Mouse (Mus musculus) cerebellum, adult 2 months (tissue): ENCODE measurements around the gene Rbmx. TPM values are rescaled to one million over a fixed set of nuclear protein-coding genes. Genes with fewer than 3 reads are reported as not detected.

Source experiments
- DNase-seq, 2 experiments: peaks; one replicate each; pipeline ENCODE4 v3.0.0; 2021
- H3K27ac ChIP-seq: fragments of 200-500 bp; 2 replicates; pipeline ENCODE4 v1.5.1; 2012; ENCODE audit warnings: low read length, control low read depth, inconsistent platforms; ENCODE audit not compliant: insufficient read depth
- H3K27me3 ChIP-seq: fragments of 200-500 bp; 2 replicates; pipeline ENCODE4 v1.6.1; 2012; ENCODE audit warnings: inconsistent platforms, mild to moderate bottlenecking, low read length, moderate library complexity; ENCODE audit not compliant: control insufficient read depth, insufficient read depth
- H3K4me1 ChIP-seq: fragments of 200-500 bp; 2 replicates; pipeline ENCODE4 v1.6.1; 2011; ENCODE audit warnings: low read length; ENCODE audit not compliant: control insufficient read depth, insufficient read depth
- H3K4me3 ChIP-seq: fragments of 200-500 bp; replicated peaks from 2 replicates; pipeline ENCODE3; 2011; ENCODE audit warnings: mild to moderate bottlenecking, low read depth, low read length, control low read depth; ENCODE audit not compliant: insufficient read depth
- CTCF ChIP-seq: fragments of 200-500 bp; IDR thresholded peaks from 2 replicates; pipeline ENCODE4 v1.5.1; 2011; ENCODE audit warnings: low read depth, mild to moderate bottlenecking, control low read depth, low read length, moderate library complexity, borderline replicate concordance; ENCODE audit not compliant: insufficient read depth
- POLR2A ChIP-seq: fragments of 200-500 bp; IDR thresholded peaks from 2 replicates; pipeline ENCODE4 v1.6.1; 2011; ENCODE audit warnings: low read length, control low read depth, borderline replicate concordance; ENCODE audit not compliant: insufficient read depth
- WGBS: fragments of 180-500 bp; shearing (Covaris S2); methylation state at CpG from one replicate; pipeline ENCODE4 v1.1.7; 2018; 5-methylcytosine and 5-hydroxymethylcytosine counted together
- polyA plus RNA-seq: library from polyadenylated mRNA; depleted of rRNA; stranded (reverse); fragments of >200 nt; gene quantifications from 2 replicates; pipeline ENCODE4 v1.2.3, GENCODE M21; 2012; rRNA removed

Gene Rbmx
- polyA plus RNA-seq, 1 experiment: 67.9 TPM

DNA sequence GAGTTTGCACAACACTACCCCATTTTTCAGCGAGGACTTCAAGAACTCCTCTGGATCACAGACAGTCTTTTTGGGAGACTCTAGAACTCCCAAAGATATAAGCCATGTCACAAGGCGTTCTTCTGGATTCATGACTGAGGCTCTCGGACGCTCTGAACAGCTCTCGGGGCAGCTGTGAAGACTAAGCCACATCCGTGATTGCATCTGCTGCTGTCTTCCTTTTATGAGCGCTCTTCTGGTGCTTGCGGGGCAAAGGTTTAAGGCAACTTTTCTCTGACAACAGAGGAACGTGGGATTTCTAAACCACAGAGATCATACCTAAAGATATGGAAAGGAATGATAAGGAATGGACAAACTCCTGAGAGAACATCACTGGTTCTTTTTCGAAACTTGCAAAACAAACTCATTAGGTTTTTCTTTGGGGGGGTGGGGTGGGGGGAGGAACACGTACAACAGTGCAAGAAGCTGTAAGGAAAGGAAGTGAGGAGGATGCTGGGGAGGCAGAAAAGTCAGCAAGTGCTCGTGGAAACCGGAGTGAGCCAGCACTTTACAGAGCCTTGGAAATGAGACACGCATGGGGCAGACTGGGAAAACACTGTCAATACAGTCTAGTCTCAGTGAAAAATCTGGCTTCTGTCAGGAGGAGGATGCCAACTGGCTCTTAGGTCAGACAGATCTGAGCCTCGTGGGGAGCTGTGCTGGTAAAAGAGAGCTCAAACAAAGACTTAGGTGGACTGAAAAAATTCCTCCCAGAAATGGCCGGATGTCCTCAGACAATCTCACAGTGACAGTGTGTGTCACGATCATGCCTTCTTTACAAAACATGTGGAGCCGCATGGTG is 54.2 kb downstream of the Rbmx start, which contains the start of gene Arhgef6:
Gene Arhgef6, minus strand, starts transcription at position 359 of the 841 bp plus-strand sequence.
- DNase-seq: peak in 1 of 2 experiments; percentile 1
- H3K27ac ChIP-seq: no peak within 1 kb of the TSS
- H3K27me3 ChIP-seq: no peaks in the 10 kb centered on the region
- H3K4me1 ChIP-seq: no peaks in the 10 kb centered on the region
- no peak for TF ChIP-seq CTCF
- no peak for TF ChIP-seq POLR2A
- no peak within 1 kb of the TSS for H3K4me3 ChIP-seq
- 27% methylated on average over 18 of the region's 18 CpGs for WGBS

DNA sequence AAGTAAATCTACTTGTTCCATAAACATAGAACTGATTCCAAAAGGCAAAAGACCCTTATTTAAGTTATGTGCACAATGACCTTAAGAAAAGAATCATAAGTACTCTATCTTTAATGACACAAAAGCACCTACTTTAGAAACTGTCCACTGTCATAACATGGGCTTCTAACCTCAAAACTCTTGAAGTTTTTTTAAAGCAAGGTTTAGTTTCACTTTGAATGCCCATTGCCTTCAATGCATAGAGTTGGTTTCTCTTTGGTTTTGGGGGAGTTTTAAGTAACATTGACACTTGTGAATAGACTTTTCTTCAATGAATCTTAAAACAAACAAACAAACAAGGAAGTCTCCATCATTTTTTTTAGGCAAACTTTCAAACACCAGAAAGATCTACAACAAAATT is 55.3 kb downstream of the Rbmx start:
- no peak overlapping the region for H3K27ac ChIP-seq
- TF ChIP-seq POLR2A: no peak
- TF ChIP-seq CTCF: no peak
- H3K27me3 ChIP-seq: no peaks in the 10 kb centered on the region
- H3K4me1 ChIP-seq: no peaks in the 10 kb centered on the region
- DNase-seq: no peak
- H3K4me3 ChIP-seq: no peak overlapping the region

DNA sequence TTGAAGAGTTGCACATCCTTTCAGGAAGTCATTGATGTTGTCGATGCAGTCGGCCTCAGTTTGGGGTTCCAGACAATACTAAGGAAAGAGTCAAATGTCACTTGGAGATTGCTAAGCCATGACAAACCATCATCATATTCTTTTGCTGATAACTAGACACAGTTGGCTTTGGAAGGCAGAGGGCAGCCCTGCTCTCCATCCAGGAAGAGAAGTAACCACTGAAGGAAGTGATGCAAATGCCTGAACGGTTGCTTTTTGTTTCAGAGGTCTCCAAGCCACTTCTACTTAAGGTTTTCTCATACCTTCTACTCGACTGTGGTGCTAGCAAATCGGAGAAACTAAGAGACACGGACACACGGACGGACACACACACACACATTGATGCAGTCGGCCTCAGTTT is 55.9 kb downstream of the Rbmx start:
- WGBS: 85% methylated on average over 9 of the region's 9 CpGs
- no peaks in the 10 kb centered on the region for H3K4me1 ChIP-seq
- TF ChIP-seq CTCF (no peak), POLR2A (no peak)

GRCm38 (mm10) chrX:57335313-57335712 is 57.5 kb downstream of the Rbmx start:
- Histone ChIP-seq H3K4me3 (no peak overlapping the region), H3K4me1 (no peaks in the 10 kb centered on the region), H3K27ac (no peak overlapping the region), H3K27me3 (no peaks in the 10 kb centered on the region)
- no peak for DNase-seq
- TF ChIP-seq CTCF (no peak), POLR2A (no peak)
- 94% methylated on average over 6 of the region's 6 CpGs for WGBS

More for the DNA sequence above, 55.9 kb downstream of the Rbmx start:
- no peaks in the 10 kb centered on the region for H3K27me3 ChIP-seq
- H3K4me3 ChIP-seq: no peak overlapping the region
- no peak overlapping the region for H3K27ac ChIP-seq
- no peak for DNase-seq

Other genes starting within 250 kb of the Rbmx start
- not detected in 2 replicates for gene Cd40lg, start 180.9 kb downstream of the Rbmx start, polyA plus RNA-seq
- gene Arhgef6, start 54.3 kb downstream of the Rbmx start, polyA plus RNA-seq: 20.1 and 21.6 TPM in 2 replicates
- gene Gm364, start 16.1 kb upstream of the Rbmx start, polyA plus RNA-seq: not detected in 2 replicates
- 1.9 and 2.0 TPM in 2 replicates for gene Gpr101, start 110.7 kb upstream of the Rbmx start, polyA plus RNA-seq